ENCODE assay signal across 17 mouse cellular contexts in genomic region chr5:140378121-140378853, GRCm38 (mm10). TPM values are rescaled to one million over a fixed set of nuclear protein-coding genes. Genes with fewer than 3 reads are reported as not detected.
DNase-seq lines count a peak whose midpoint lies in the region; ATAC-seq and TF ChIP-seq lines count a peak whose summit lies in the region.
"Had no signal": no experiment of that assay in that cellular context is flagged by ENCODE, and none has a peak within 500 bp of the region (broad histone marks: within the 10 kb centered on the region; RNA-seq: fewer than 3 reads in every experiment).

No protein-coding gene starts in this region.

- no peaks in the 10 kb centered on the region for H3K36me3 ChIP-seq in kidney, adult 2 months (ENCODE audit: control insufficient read depth, insufficient read depth, low read length)
- H3K36me3 ChIP-seq in MEL (ENCODE audit: control insufficient read depth in 1 of 2, insufficient read depth in 2 of 2, low read length in 2 of 2), result peaks cover 0 to 16% of the 10 kb centered on the region in 2 experiments; a peak in 2 of 4 replicates
- H3K36me3 ChIP-seq in stomach, postnatal 0 days (ENCODE audit: control insufficient read depth, insufficient read depth, low read length), result no peaks in the 10 kb centered on the region
- H3K36me3 ChIP-seq: lung, embryonic 15.5 days; neural tube, embryonic 13.5 days had no signal

- H3K27ac ChIP-seq in kidney, adult 2 months (ENCODE audit: insufficient read depth, low read depth, low read length), result peak overlapping the region; percentile 93
- no peak overlapping the region for H3K27ac ChIP-seq in MEL (ENCODE audit: control insufficient read depth, low read depth, low read length)
- H3K27ac ChIP-seq in stomach, postnatal 0 days (replicated peaks), result no peak overlapping the region
- H3K27ac ChIP-seq: hindbrain, embryonic 14.5 days; lung, embryonic 15.5 days; neural tube, embryonic 13.5 days had no signal

- ATAC-seq in stomach, postnatal 0 days (ENCODE audit: low FRiP score, low TSS enrichment), result no peak
- ATAC-seq: intestine, postnatal 0 days had no signal

- no peak overlapping the region for H3K4me2 ChIP-seq in stomach, postnatal 0 days (replicated peaks; ENCODE audit: low read depth)
- H3K4me2 ChIP-seq: hindbrain, embryonic 14.5 days; liver, embryonic 11.5 days; lung, embryonic 15.5 days; neural tube, embryonic 13.5 days had no signal

- TF ChIP-seq EP300 in MEL (IDR thresholded peaks at IDR 0.05; ENCODE audit: low read depth in 1 of 2, low read length in 2 of 2), result no peak
- no peak for TF ChIP-seq EP300 in stomach, postnatal 0 days (optimal IDR thresholded peaks at IDR 0.05)

- TF ChIP-seq CTCF in kidney, adult 2 months (conservative IDR thresholded peaks at IDR 0.05; ENCODE audit: insufficient read depth, insufficient read length, low read depth, low read length), result no peak
- no peak for TF ChIP-seq CTCF in MEL (IDR thresholded peaks at IDR 0.05 in 2 of 3, conservative IDR thresholded peaks at IDR 0.05 in 1 of 3; ENCODE audit: control insufficient read depth in 1 of 3, insufficient read depth in 1 of 3, low read depth in 2 of 3, low read length in 3 of 3, poor library complexity in 1 of 3, severe bottlenecking in 1 of 3)
- no peak for TF ChIP-seq CTCF in stomach, postnatal 0 days (IDR thresholded peaks at IDR 0.05; ENCODE audit: low read depth)

- 61% methylated on average over 6 of the region's 6 CpGs for WGBS in kidney, adult 2 months
- 86% methylated on average over 6 of the region's 6 CpGs for WGBS in stomach, postnatal 0 days

- H3K27me3 ChIP-seq in kidney, adult 2 months (replicated peaks; ENCODE audit: control insufficient read depth, insufficient read depth, low read length), result no peaks in the 10 kb centered on the region
- no peaks in the 10 kb centered on the region for H3K27me3 ChIP-seq in MEL (ENCODE audit: control insufficient read depth in 1 of 2, insufficient read depth in 2 of 2, low read length in 2 of 2)
- H3K27me3 ChIP-seq in stomach, postnatal 0 days (ENCODE audit: control insufficient read depth, insufficient read depth, low read length), result no peaks in the 10 kb centered on the region
- H3K27me3 ChIP-seq: lung, embryonic 15.5 days; neural tube, embryonic 13.5 days had no signal

- H3K9ac ChIP-seq in MEL (ENCODE audit: control insufficient read depth, low read depth, low read length, poor library complexity, severe bottlenecking), result no peak overlapping the region
- H3K9ac ChIP-seq in stomach, postnatal 0 days (ENCODE audit: low read length), result no peak overlapping the region
- H3K9ac ChIP-seq: hindbrain, embryonic 14.5 days; lung, embryonic 15.5 days; neural tube, embryonic 13.5 days had no signal

- no peak for TF ChIP-seq POLR2A in kidney, adult 2 months (IDR thresholded peaks at IDR 0.05; ENCODE audit: low read depth, low read length)
- TF ChIP-seq POLR2A in MEL (IDR thresholded peaks at IDR 0.05; ENCODE audit: control insufficient read depth in 1 of 2, insufficient read depth in 1 of 2, low read depth in 1 of 2, low read length in 2 of 2, poor library complexity in 1 of 2), result no peak

- DNase-seq in cerebellum, postnatal 10 days, result peak; percentile 48 to 50
- no peak for DNase-seq in cerebellum, adult 9-11 months
- DNase-seq in kidney, adult 2 months, result peak; percentile 91
- DNase-seq in kidney, postnatal 4 days, result no peak
- peak; percentile 21 for DNase-seq in MEL (ENCODE audit: low read depth, low spot score)
- DNase-seq in kidney, postnatal 10 days, result peak; percentile 67
- no peak for DNase-seq in stomach, postnatal 0 days (ENCODE audit: low spot score)
- DNase-seq in thymus, postnatal 25 days, result no peak
- DNase-seq: adrenal gland, adult 8-10 months; cerebellum, adult 9-10 months; heart, postnatal 10 days; thymus, postnatal 4 days had no signal

- H3K79me2 ChIP-seq in MEL (ENCODE audit: control insufficient read depth, insufficient read depth, low read length, poor library complexity), result peaks cover 12% of the 10 kb centered on the region

- H3K4me3 ChIP-seq in kidney, adult 2 months (ENCODE audit: insufficient read depth, low read depth, low read length), result no peak overlapping the region
- no peak overlapping the region for H3K4me3 ChIP-seq in MEL (ENCODE audit: control insufficient read depth in 1 of 2, insufficient read depth in 1 of 2, low read depth in 2 of 2, low read length in 2 of 2)
- no peak overlapping the region for H3K4me3 ChIP-seq in stomach, postnatal 0 days (ENCODE audit: low read depth, low read length)
- H3K4me3 ChIP-seq: lung, embryonic 15.5 days; neural tube, embryonic 13.5 days had no signal

- no peak for TF ChIP-seq RAD21 in MEL (IDR thresholded peaks at IDR 0.05; ENCODE audit: low read depth, low read length)

- H3K9me3 ChIP-seq in MEL (replicated peaks; ENCODE audit: insufficient read depth, low read length), result no peaks in the 10 kb centered on the region
- no peaks in the 10 kb centered on the region for H3K9me3 ChIP-seq in stomach, postnatal 0 days (ENCODE audit: control insufficient read depth, low read length)
- H3K9me3 ChIP-seq: lung, embryonic 15.5 days; neural tube, embryonic 13.5 days had no signal

- peaks cover 37% of the 10 kb centered on the region for H3K4me1 ChIP-seq in kidney, adult 2 months (ENCODE audit: control insufficient read depth, insufficient read depth, low read length)
- H3K4me1 ChIP-seq in MEL (ENCODE audit: control insufficient read depth in 1 of 2, insufficient read depth in 2 of 2, low read length in 2 of 2), result peaks cover 0 to 20% of the 10 kb centered on the region in 2 experiments; a peak in 3 of 4 replicates
- H3K4me1 ChIP-seq in stomach, postnatal 0 days (replicated peaks; ENCODE audit: control insufficient read depth, insufficient read depth), result no peaks in the 10 kb centered on the region
- H3K4me1 ChIP-seq: lung, embryonic 15.5 days had no signal

TF ChIP-seq in MEL, 35 proteins besides CTCF, POLR2A, EP300 and RAD21:
- no peak for TF ChIP-seq NELFE (IDR thresholded peaks at IDR 0.05; ENCODE audit: low read depth, low read length)
- TF ChIP-seq E2F4 (IDR thresholded peaks at IDR 0.05; ENCODE audit: borderline replicate concordance, low read depth, low read length), result no peak
- no peak for TF ChIP-seq GABPA (IDR thresholded peaks at IDR 0.05; ENCODE audit: low read depth, low read length)
- no peak for TF ChIP-seq TCF12 (IDR thresholded peaks at IDR 0.05; ENCODE audit: low read depth, low read length)

RNA-seq across cellular contexts. Expression of gene Snx8, which starts 10.8 kb away (rescaled TPM):
- polyA plus RNA-seq in kidney, adult 2 months (2012; rRNA removed), result 77.5 and 79.7 TPM in 2 replicates
- 16.1 and 19.7 TPM in 2 replicates for total RNA-seq in MEL (2012; rRNA removed)
- polyA plus RNA-seq in MEL (2012; ENCODE audit: insufficient read depth in 1 of 2, insufficient read length in 2 of 2, low read depth in 1 of 2, low replicate concordance in 2 of 2, missing spikeins in 1 of 2), result 10 to 100 TPM in 1 of 2 experiments, not detected in 1; 30.7 TPM
- 8.0 and 8.6 TPM in 2 replicates for polyA plus RNA-seq in stomach, postnatal 0 days (2015; fragmentation: Nextera tagmentation; extraction: Ambion mirVana)

RNA-seq across cellular contexts. Expression of gene Eif3b, which starts 40.8 kb away (rescaled TPM):
- 73.5 and 76.0 TPM in 2 replicates for polyA plus RNA-seq in kidney, adult 2 months (2012; rRNA removed)
- 303 and 340 TPM in 2 replicates for total RNA-seq in MEL (2012; rRNA removed)
- 100 to 1,000 TPM; 376 to 580 TPM for polyA plus RNA-seq in MEL (2012; ENCODE audit: insufficient read depth in 1 of 2, insufficient read length in 2 of 2, low read depth in 1 of 2, low replicate concordance in 2 of 2, missing spikeins in 1 of 2)
- 61.8 and 66.5 TPM in 2 replicates for polyA plus RNA-seq in stomach, postnatal 0 days (2015; fragmentation: Nextera tagmentation; extraction: Ambion mirVana)

RNA-seq across cellular contexts. Expression of gene Mrm2, which starts 46.6 kb away (rescaled TPM):
- polyA plus RNA-seq in kidney, adult 2 months (2012; rRNA removed), result 12.7 and 15.1 TPM in 2 replicates
- 12.1 and 14.1 TPM in 2 replicates for total RNA-seq in MEL (2012; rRNA removed)
- polyA plus RNA-seq in MEL (2012; ENCODE audit: insufficient read depth in 1 of 2, insufficient read length in 2 of 2, low read depth in 1 of 2, low replicate concordance in 2 of 2, missing spikeins in 1 of 2), result 10 to 100 TPM in 1 of 2 experiments, not detected in 1; 15.3 TPM
- 11.4 and 12.4 TPM in 2 replicates for polyA plus RNA-seq in stomach, postnatal 0 days (2015; fragmentation: Nextera tagmentation; extraction: Ambion mirVana)

RNA-seq across cellular contexts. Expression of gene Nudt1, which starts 56.8 kb away (rescaled TPM):
- 17.9 and 20.4 TPM in 2 replicates for polyA plus RNA-seq in kidney, adult 2 months (2012; rRNA removed)
- total RNA-seq in MEL (2012; rRNA removed), result 64.1 and 69.6 TPM in 2 replicates
- 10 to 100 TPM in 1 of 2 experiments, not detected in 1; 77.2 TPM for polyA plus RNA-seq in MEL (2012; ENCODE audit: insufficient read depth in 1 of 2, insufficient read length in 2 of 2, low read depth in 1 of 2, low replicate concordance in 2 of 2, missing spikeins in 1 of 2)
- polyA plus RNA-seq in stomach, postnatal 0 days (2015; fragmentation: Nextera tagmentation; extraction: Ambion mirVana), result 24.8 and 25.3 TPM in 2 replicates

RNA-seq across cellular contexts. Expression of gene Mad1l1, which starts 56.9 kb away (rescaled TPM):
- polyA plus RNA-seq in kidney, adult 2 months (2012; rRNA removed), result 12.6 and 14.2 TPM in 2 replicates
- total RNA-seq in MEL (2012; rRNA removed), result 37.4 and 40.5 TPM in 2 replicates
- polyA plus RNA-seq in MEL (2012; ENCODE audit: insufficient read depth in 1 of 2, insufficient read length in 2 of 2, low read depth in 1 of 2, low replicate concordance in 2 of 2, missing spikeins in 1 of 2), result 10 to 100 TPM in 1 of 2 experiments, not detected in 1; 65.2 TPM
- 14.2 and 15.3 TPM in 2 replicates for polyA plus RNA-seq in stomach, postnatal 0 days (2015; fragmentation: Nextera tagmentation; extraction: Ambion mirVana)

Comparison
In these comparisons a context has a peak if more than half of its experiments do, and no peak if none do; other contexts are left out.
1. DNase-seq: peak in cerebellum, postnatal 10 days (2 of 2), kidney, adult 2 months (single experiment), MEL (single experiment) and kidney, postnatal 10 days (single experiment); none in cerebellum, adult 9-11 months (single experiment), kidney, postnatal 4 days (0 of 2), stomach, postnatal 0 days (single experiment) and thymus, postnatal 25 days (single experiment).